Mouse (Mus musculus) brown adipose tissue, adult 24 weeks (tissue): ENCODE data around the gene Gpr31b. TPM values are rescaled to one million over a fixed set of nuclear protein-coding genes. Genes with fewer than 3 reads are reported as not detected.
"Not testable (repeated sequence)": the region's sequence is repeated elsewhere in the genome, so short reads cannot be mapped to it uniquely, and the experiment has no call there.

ENCODE experiments used
- H3K27ac ChIP-seq: fragments of 200-500 bp; replicated peaks from 2 replicates; pipeline ENCODE4 v1.5.1; 2012; ENCODE audit warnings: low read depth, mild to moderate bottlenecking, low read length
- H3K4me1 ChIP-seq: fragments of 200-500 bp; 2 replicates; pipeline ENCODE4 v1.6.1; 2012; ENCODE audit warnings: low read length, mixed read lengths; ENCODE audit not compliant: control insufficient read depth, insufficient read depth, insufficient read length
- H3K4me3 ChIP-seq: fragments of 200-500 bp; 2 replicates; pipeline ENCODE4 v1.5.1; 2012; ENCODE audit warnings: low read depth, mild to moderate bottlenecking, low read length, moderate library complexity; ENCODE audit not compliant: insufficient read depth
- polyA plus RNA-seq: library from polyadenylated mRNA; stranded (reverse); fragments of >200 nt; gene quantifications from 2 replicates; pipeline ENCODE4 v1.2.4, GENCODE M21; 2012; ENCODE audit not compliant: missing spikeins, insufficient read depth, insufficient read length

The Gpr31b gene
- polyA plus RNA-seq = not detected in 2 replicates

DNA sequence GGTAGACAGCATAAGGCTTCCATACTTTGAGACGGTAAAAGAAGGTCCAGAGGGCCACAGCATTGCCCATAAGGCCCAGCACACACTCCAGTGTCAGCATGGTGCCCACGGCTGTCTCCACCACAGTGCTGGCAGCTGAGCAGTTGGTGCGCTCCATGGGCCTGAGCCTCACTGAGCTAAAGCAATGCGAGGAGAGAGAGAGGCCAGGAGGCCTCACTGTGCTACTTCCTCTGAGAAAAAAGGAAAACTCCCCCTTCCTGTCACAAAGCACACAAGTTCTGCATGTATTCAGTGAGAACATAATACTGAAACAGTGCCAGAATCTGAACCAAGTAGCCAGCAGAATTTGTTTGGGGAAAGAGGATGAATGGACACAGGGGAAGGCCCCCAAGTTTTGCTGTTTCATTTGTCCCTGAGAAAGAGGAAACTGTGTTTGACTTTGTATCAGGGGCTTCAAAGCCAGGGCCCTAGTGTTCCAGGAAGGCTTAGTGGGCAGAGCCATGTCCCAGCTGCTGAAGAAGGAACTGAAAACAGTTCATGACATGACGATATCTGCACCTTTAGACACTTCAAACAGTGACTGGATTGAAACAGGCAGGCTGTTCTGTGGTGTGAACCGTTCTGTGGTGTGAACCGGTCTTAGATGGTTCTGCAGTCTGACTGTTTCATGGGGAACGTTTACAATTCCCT, at the start of gene Gpr31b:
TSS of gene Gpr31b (minus strand) at position 173 of the 690 bp plus-strand sequence.
- not testable (repeated sequence) for H3K4me3 ChIP-seq

GRCm38 (mm10) chr17:13092960-13093359, 40.9 kb upstream of the Gpr31b start:
- not testable (repeated sequence) for H3K27ac ChIP-seq, H3K4me3 ChIP-seq, H3K4me1 ChIP-seq

More for the DNA sequence above, at the start of gene Gpr31b:
- H3K4me1 ChIP-seq, H3K27ac ChIP-seq: not testable (repeated sequence)

GRCm38 (mm10) chr17:13092100-13092764, 40.1 kb upstream of the Gpr31b start:
- H3K4me1 ChIP-seq, H3K27ac ChIP-seq, H3K4me3 ChIP-seq: not testable (repeated sequence)

DNA sequence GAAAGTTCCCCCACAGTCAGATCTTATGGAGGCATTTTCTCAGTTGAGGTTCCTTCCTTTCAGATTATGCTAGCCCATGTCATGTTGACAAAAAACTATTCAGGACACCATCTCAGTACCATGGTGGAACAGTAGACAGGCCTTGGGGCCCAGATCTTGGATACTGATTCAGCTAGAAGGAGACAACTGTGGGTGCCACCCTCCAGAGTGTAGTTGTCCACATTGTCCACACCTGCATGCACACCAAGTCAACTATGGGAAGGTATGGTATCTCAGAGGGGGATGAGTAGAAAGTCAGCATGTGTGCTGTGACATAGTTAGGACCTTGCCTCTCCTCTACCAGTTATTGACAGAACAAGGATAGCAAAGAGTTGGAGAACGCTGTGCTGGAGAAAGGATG, 39.4 kb upstream of the Gpr31b start:
- not testable (repeated sequence) for H3K27ac ChIP-seq, H3K4me1 ChIP-seq, H3K4me3 ChIP-seq

DNA sequence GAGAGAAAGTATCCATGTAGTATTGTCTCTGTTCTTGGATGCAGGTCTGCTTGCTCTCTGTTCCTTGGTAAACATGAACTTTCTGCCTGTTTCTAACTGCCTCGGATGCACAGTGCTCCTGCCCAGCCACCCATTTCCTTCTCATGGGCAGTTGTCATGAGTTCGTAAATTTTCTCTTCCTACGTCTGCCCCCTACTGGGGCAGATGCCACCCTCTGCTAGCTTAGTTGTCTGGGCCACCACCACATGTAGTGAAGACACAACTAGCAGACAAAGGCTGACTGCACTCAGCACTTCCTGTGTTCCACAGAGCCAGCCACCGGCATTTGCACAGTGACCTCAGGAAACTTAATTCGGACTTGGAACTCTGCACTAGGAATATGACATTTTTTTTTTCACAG, 17.1 kb upstream of the Gpr31b start:
- not testable (repeated sequence) for H3K4me1 ChIP-seq, H3K27ac ChIP-seq, H3K4me3 ChIP-seq

- not testable (repeated sequence) for H3K4me3 ChIP-seq, H3K4me1 ChIP-seq, H3K27ac ChIP-seq
Observed at GRCm38 (mm10) chr17:13067864-13068385, 15.8 kb upstream of the Gpr31b start.

GRCm38 (mm10) chr17:13062882-13063281, 10.8 kb upstream of the Gpr31b start:
- not testable (repeated sequence) for H3K4me1 ChIP-seq, H3K27ac ChIP-seq, H3K4me3 ChIP-seq

DNA sequence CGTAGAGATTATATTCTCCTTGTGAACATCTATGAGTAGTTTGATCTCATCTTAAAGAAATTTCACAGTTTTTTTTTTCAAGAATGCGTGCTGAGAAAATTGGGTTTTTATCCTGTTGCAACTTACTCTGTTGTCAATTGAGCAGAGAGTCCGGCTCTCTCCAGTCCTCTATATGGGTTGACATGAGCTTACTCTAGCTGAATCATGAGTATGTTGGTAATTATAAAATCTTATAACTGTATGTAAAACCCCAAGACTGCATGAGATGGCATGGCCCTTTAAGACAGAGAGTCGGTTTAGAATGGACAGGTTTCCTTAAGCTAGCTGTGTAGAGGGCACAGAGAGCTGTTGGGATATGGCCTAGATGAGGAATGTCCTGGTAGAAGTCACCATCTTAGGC, 8.7 kb upstream of the Gpr31b start, which contains the start of gene Tcp10b:
TSS of gene Tcp10b (plus strand) at position 301 of the 400 bp plus-strand sequence.
- H3K4me1 ChIP-seq, H3K4me3 ChIP-seq, H3K27ac ChIP-seq: not testable (repeated sequence)

DNA sequence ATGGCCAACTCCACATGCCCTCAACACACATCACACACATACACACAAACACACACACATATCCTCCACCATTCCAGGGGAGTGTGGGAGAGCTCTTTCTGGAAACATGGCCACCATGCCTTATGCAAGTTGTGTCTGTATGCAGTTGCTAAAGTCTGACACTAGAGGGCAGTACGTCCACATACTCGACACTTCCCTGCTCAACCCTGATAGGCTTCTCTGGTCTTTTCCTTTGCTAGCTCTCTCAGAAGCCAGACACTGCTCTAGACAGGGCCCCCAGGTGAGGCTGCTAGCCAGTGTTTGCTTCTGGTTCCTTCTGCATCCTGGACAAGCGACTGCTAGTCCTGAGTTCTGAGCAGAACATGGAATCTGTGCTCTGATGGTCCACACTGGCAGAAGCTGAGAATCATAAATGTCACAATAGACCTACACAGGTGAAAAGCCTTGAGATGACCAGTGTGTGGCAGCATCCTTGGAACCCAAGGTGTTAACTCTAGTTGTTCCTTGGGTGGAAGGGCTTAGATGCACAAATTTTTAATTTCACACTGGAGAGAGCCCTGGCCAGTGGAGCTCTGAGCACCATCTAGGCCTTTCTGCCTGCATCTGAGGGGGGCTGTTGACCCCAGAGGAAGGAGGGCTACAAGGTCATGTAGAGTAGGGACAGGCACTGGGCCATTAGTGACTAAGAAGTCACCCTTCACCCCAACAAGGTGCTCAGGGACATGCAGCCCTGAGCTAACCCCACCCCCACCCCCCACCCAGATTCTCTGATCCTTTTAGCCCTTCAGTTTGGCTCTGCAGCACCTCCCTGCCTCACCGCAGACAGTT, 8.0 kb downstream of the Gpr31b start:
- H3K27ac ChIP-seq, H3K4me1 ChIP-seq, H3K4me3 ChIP-seq: not testable (repeated sequence)

- H3K4me1 ChIP-seq, H3K4me3 ChIP-seq, H3K27ac ChIP-seq: not testable (repeated sequence)
Observed at GRCm38 (mm10) chr17:13036627-13037192, 15.4 kb downstream of the Gpr31b start.

DNA sequence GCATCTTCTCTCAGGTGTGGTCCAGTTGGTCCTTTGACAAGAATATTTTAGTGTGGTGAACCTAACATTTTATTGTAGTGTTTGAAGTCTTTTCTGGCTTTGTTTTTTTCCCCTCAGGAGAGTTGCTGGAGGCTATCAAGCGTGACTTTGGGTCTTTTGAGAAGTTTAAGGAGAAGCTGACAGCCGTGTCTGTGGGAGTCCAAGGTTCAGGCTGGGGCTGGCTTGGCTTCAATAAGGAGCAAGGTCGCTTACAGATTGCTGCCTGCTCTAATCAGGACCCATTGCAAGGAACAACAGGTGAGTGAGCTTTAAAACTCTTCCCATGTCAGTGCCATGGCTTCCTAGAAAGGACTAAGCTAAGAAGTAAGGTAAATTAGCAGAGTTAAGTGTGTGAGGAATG, 38.8 kb downstream of the Gpr31b start:
- no peaks in the 10 kb centered on the region; the same call in 1 of the 2 replicates for H3K4me1 ChIP-seq
- H3K27ac ChIP-seq = no peak overlapping the region
- H3K4me3 ChIP-seq = no peak overlapping the region

DNA sequence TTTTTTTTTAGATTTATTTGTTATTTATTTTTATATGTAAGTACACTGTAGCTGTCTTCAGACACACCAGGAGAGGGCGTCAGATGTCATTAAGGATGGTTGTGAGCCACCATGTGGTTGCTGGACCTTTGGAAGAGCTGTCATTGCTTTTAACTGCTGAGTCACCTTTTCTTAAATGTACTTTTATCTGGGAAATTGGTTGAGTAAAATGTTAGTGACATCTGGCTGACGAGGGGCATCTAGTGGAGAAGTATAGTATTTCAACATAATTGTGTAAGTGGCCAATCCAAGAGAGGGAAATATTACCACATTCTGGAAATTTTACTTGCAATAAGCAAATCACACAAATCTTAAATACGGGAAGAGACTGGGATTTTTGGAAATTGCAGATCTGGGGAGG, 42.2 kb downstream of the Gpr31b start:
- Histone ChIP-seq H3K4me3 (no peak overlapping the region), H3K4me1 (no peaks in the 10 kb centered on the region; the same call in 1 of the 2 replicates), H3K27ac (no peak overlapping the region)

DNA sequence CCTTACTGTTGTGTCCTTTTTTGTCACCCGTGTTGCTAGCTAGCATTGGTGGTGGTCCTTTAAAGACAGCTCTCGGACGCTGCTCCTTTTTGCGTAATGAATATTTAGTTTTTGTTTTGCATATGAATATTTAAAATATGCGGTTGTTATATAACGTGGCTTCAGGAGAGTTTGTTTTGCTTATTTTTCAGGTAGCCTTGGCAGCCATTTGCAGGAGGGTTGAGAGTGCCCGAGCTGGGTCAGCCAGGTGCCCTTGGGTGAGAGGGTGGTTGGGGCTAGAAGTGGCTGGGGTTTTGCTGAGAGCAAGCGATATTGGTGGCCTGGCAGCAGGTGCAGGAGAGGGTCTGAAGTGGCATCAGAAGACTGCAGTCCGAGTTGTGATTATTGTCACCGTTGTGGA, 43.6 kb downstream of the Gpr31b start:
- Histone ChIP-seq H3K4me3 (peak overlapping the region; percentile 82), H3K4me1 (no peaks in the 10 kb centered on the region; the same call in 1 of the 2 replicates)

DNA sequence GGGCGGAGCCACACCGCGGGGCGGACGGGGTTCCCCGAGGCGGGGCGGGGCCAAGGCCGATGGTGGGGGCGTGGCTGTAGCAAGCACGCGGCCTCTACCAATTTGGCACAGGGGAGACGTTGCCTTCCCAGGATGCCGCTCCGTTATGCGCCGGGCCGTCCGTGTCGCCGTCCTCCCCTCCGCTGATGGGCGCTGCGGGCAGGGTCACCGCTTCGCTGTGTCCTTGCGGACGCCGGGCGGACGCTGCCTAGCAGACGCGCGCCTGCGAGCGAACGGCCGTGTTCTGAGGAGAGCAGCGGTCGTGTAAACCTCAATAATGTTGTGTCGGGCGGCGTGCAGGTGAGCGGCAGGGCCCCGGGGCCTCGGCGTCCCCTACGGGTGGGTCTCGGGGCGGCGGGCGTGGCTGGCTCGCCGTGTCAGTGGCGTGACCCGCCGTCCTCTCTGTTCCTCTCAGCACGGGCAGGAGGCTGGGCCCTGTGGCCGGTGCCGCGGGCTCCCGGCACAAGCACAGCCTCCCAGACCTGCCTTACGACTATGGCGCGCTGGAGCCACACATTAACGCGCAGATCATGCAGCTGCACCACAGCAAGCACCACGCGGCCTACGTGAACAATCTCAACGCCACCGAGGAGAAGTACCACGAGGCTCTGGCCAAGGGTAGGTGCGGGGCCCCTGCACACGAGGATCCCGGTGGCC, 44.2 kb downstream of the Gpr31b start:
- H3K4me1 ChIP-seq = no peaks in the 10 kb centered on the region; the same call in 1 of the 2 replicates
- peak overlapping the region; percentile 82 for H3K4me3 ChIP-seq

More for the DNA sequence above, 43.6 kb downstream of the Gpr31b start:
- H3K27ac ChIP-seq = peak overlapping the region; percentile 92

More for the DNA sequence above, 44.2 kb downstream of the Gpr31b start:
- peak overlapping the region; percentile 92 for H3K27ac ChIP-seq
